Mouse (Mus musculus): Measurements from ENCODE around the gene Cep295nl. TPM values are rescaled to one million over a fixed set of nuclear protein-coding genes. Genes with fewer than 3 reads are reported as not detected.
A peak's percentile ranks its signal among the peaks of the same experiment; 100 is the strongest.

Cep295nl gene
- total and polyA plus RNA-seq, 2 experiments from 2014 or later: 0.20 to 0.31 TPM

- no peak for DNase-seq (ENCODE audit: low spot score)
Measured at GRCm38 (mm10) chr11:118324541-118324940, 17.8 kb downstream of the Cep295nl start.

GRCm38 (mm10) chr11:118323974-118324373 lies 18.3 kb downstream of the Cep295nl start:
- Histone ChIP-seq H3K4me2 (ENCODE audit: low read depth, low read length) (no peak overlapping the region), H3K27me3 (ENCODE audit: insufficient read depth, low read length) (no peaks in the 10 kb centered on the region), H3K36me3 (ENCODE audit: insufficient read depth, low read length) (no peaks in the 10 kb centered on the region), H3K4me3 (ENCODE audit: low read length) (no peak overlapping the region), H3K27ac (no peak overlapping the region; the same call in 1 of the 2 replicates), H3K9me3 (ENCODE audit: low read length) (no peaks in the 10 kb centered on the region), H3K9ac (replicated peaks; ENCODE audit: low read length) (no peak overlapping the region), H3K4me1 (ENCODE audit: insufficient read depth, low read length) (peaks cover 30% of the 10 kb centered on the region)
- TF ChIP-seq CTCF (IDR thresholded peaks at IDR 0.05; ENCODE audit: low read depth): no peak
- DNase-seq (ENCODE audit: low spot score) (no peak), ATAC-seq (no peak)
- WGBS: 94% methylated on average over 5 of the region's 5 CpGs

More at GRCm38 (mm10) chr11:118324541-118324940, 17.8 kb downstream of the Cep295nl start:
- TF ChIP-seq CTCF (IDR thresholded peaks at IDR 0.05; ENCODE audit: low read depth): no peak
- Histone ChIP-seq H3K4me2 (ENCODE audit: low read depth, low read length) (no peak overlapping the region), H3K36me3 (ENCODE audit: insufficient read depth, low read length) (no peaks in the 10 kb centered on the region), H3K27me3 (ENCODE audit: insufficient read depth, low read length) (no peaks in the 10 kb centered on the region), H3K27ac (no peak overlapping the region), H3K9me3 (ENCODE audit: low read length) (no peaks in the 10 kb centered on the region), H3K9ac (replicated peaks; ENCODE audit: low read length) (no peak overlapping the region), H3K4me1 (ENCODE audit: insufficient read depth, low read length) (peaks cover 30% of the 10 kb centered on the region), H3K4me3 (ENCODE audit: low read length) (no peak overlapping the region)
- no peak for ATAC-seq
- 75% methylated on average over 5 of the region's 5 CpGs for whole genome bisulfite sequencing

- Histone ChIP-seq H3K4me3 (ENCODE audit: low read length) (no peak overlapping the region), H3K36me3 (ENCODE audit: insufficient read depth, low read length) (no peaks in the 10 kb centered on the region), H3K27ac (0 out of 2 replicates have a peak overlapping the region, but pooled peaks have one; percentile 8), H3K4me2 (ENCODE audit: low read depth, low read length) (no peak overlapping the region), H3K27me3 (ENCODE audit: insufficient read depth, low read length) (no peaks in the 10 kb centered on the region), H3K9ac (replicated peaks; ENCODE audit: low read length) (no peak overlapping the region), H3K4me1 (ENCODE audit: insufficient read depth, low read length) (peaks cover 17% of the 10 kb centered on the region), H3K9me3 (ENCODE audit: low read length) (no peaks in the 10 kb centered on the region)
- WGBS: 31% methylated on average over 3 of the region's 3 CpGs
- DNase-seq (ENCODE audit: low spot score) (peak; percentile 46), ATAC-seq (no peak)
- TF ChIP-seq CTCF (IDR thresholded peaks at IDR 0.05; ENCODE audit: low read depth): peak; percentile 34
Measured at GRCm38 (mm10) chr11:118322647-118323046, 19.7 kb downstream of the Cep295nl start.

DNA sequence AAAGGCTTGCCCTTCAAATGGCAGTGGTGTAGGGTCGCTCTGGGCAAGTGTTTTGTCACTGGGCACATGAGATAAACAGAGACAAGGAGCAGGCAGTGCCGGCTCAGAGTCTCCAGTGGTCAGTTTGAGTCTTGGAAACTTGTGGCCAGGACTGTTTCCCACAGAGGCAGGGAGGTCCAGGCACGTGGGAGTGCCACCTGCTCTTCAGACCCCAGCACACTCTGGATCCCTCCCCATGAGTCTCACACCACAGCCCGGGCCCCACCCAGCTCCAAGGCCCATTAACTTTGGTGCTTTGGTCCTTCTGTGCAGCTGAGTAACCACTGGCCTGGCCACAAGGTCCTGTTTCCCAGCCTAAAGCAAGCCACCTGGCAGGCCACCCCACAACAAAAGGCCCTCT lies 20.3 kb downstream of the Cep295nl start:
- peaks cover 12% of the 10 kb centered on the region for H3K4me1 ChIP-seq (ENCODE audit: insufficient read depth, low read length)
- H3K4me3 ChIP-seq (ENCODE audit: low read length): no peak overlapping the region
- WGBS: 79% methylated on average over 4 of the region's 4 CpGs
- no peak overlapping the region for H3K9ac ChIP-seq (replicated peaks; ENCODE audit: low read length)
- no peaks in the 10 kb centered on the region for H3K9me3 ChIP-seq (ENCODE audit: low read length)
- peak overlapping the region; percentile 41; the same call in 1 of the 2 replicates for H3K27ac ChIP-seq
- DNase-seq (ENCODE audit: low spot score) (no peak), ATAC-seq (0 out of 2 replicates have a peak, but pooled peaks have one; percentile 6)
- H3K4me2 ChIP-seq (ENCODE audit: low read depth, low read length): no peak overlapping the region
- no peaks in the 10 kb centered on the region for H3K36me3 ChIP-seq (ENCODE audit: insufficient read depth, low read length)
- H3K27me3 ChIP-seq (ENCODE audit: insufficient read depth, low read length): no peaks in the 10 kb centered on the region
- TF ChIP-seq CTCF (IDR thresholded peaks at IDR 0.05; ENCODE audit: low read depth): no peak

- Histone ChIP-seq H3K9ac (replicated peaks; ENCODE audit: low read length) (no peak overlapping the region), H3K27me3 (ENCODE audit: insufficient read depth, low read length) (no peaks in the 10 kb centered on the region), H3K9me3 (ENCODE audit: low read length) (no peaks in the 10 kb centered on the region), H3K4me1 (ENCODE audit: insufficient read depth, low read length) (peaks cover 7% of the 10 kb centered on the region), H3K4me3 (ENCODE audit: low read length) (no peak overlapping the region), H3K27ac (no peak overlapping the region; the same call in 1 of the 2 replicates), H3K36me3 (ENCODE audit: insufficient read depth, low read length) (no peaks in the 10 kb centered on the region), H3K4me2 (ENCODE audit: low read depth, low read length) (no peak overlapping the region)
- WGBS: 49% methylated on average over 7 of the region's 7 CpGs
- no peak for TF ChIP-seq CTCF (IDR thresholded peaks at IDR 0.05; ENCODE audit: low read depth)
- peak; percentile 61 for DNase-seq (ENCODE audit: low spot score)
- ATAC-seq: peak; percentile 28; the same call in 1 of the 2 replicates
Measured at GRCm38 (mm10) chr11:118321500-118321899, 20.8 kb downstream of the Cep295nl start.

- Histone ChIP-seq H3K27ac (no peak overlapping the region), H3K9ac (replicated peaks; ENCODE audit: low read length) (no peak overlapping the region), H3K4me1 (ENCODE audit: insufficient read depth, low read length) (peaks cover 3% of the 10 kb centered on the region; the same call in 1 of the 2 replicates), H3K9me3 (ENCODE audit: low read length) (no peaks in the 10 kb centered on the region), H3K4me3 (ENCODE audit: low read length) (no peak overlapping the region), H3K36me3 (ENCODE audit: insufficient read depth, low read length) (0 out of 2 replicates have a peak, but pooled peaks cover 4% of the 10 kb centered on the region), H3K4me2 (ENCODE audit: low read depth, low read length) (no peak overlapping the region), H3K27me3 (ENCODE audit: insufficient read depth, low read length) (no peaks in the 10 kb centered on the region)
- DNase-seq (ENCODE audit: low spot score) (peak; percentile 60), ATAC-seq (no peak)
- 68% methylated on average over 5 of the region's 5 CpGs for WGBS
- TF ChIP-seq CTCF (IDR thresholded peaks at IDR 0.05; ENCODE audit: low read depth): peak; percentile 77
Measured at GRCm38 (mm10) chr11:118318678-118319077, 23.6 kb downstream of the Cep295nl start.

- 0 out of 2 replicates have a peak, but pooled peaks cover 9% of the 10 kb centered on the region for H3K36me3 ChIP-seq (ENCODE audit: insufficient read depth, low read length)
- no peaks in the 10 kb centered on the region; the same call in 1 of the 2 replicates for H3K4me1 ChIP-seq (ENCODE audit: insufficient read depth, low read length)
- no peak overlapping the region for H3K4me2 ChIP-seq (ENCODE audit: low read depth, low read length)
- H3K27me3 ChIP-seq (ENCODE audit: insufficient read depth, low read length): no peaks in the 10 kb centered on the region
- H3K9me3 ChIP-seq (ENCODE audit: low read length): no peaks in the 10 kb centered on the region
- TF ChIP-seq CTCF (IDR thresholded peaks at IDR 0.05; ENCODE audit: low read depth): peak; percentile 91
- H3K4me3 ChIP-seq (ENCODE audit: low read length): no peak overlapping the region
- peak; percentile 48; the same call in 1 of the 2 replicates for ATAC-seq
- H3K27ac ChIP-seq: no peak overlapping the region
- WGBS: 29% methylated on average over 7 of the region's 7 CpGs
- H3K9ac ChIP-seq (replicated peaks; ENCODE audit: low read length): no peak overlapping the region
- DNase-seq (ENCODE audit: low spot score): peak; percentile 85
Measured at GRCm38 (mm10) chr11:118317129-118317528, 25.2 kb downstream of the Cep295nl start.

All from hindbrain, postnatal 0 days (tissue).